Mouse (Mus musculus) right cerebral cortex, adult 18-20 months (tissue): Measurements from ENCODE around the gene Tnik.

Experiments used
- DNase-seq: peaks from one replicate; pipeline ENCODE4 v3.0.0; 2022; ENCODE audit warnings: mixed read lengths

Gene Tnik

DNA sequence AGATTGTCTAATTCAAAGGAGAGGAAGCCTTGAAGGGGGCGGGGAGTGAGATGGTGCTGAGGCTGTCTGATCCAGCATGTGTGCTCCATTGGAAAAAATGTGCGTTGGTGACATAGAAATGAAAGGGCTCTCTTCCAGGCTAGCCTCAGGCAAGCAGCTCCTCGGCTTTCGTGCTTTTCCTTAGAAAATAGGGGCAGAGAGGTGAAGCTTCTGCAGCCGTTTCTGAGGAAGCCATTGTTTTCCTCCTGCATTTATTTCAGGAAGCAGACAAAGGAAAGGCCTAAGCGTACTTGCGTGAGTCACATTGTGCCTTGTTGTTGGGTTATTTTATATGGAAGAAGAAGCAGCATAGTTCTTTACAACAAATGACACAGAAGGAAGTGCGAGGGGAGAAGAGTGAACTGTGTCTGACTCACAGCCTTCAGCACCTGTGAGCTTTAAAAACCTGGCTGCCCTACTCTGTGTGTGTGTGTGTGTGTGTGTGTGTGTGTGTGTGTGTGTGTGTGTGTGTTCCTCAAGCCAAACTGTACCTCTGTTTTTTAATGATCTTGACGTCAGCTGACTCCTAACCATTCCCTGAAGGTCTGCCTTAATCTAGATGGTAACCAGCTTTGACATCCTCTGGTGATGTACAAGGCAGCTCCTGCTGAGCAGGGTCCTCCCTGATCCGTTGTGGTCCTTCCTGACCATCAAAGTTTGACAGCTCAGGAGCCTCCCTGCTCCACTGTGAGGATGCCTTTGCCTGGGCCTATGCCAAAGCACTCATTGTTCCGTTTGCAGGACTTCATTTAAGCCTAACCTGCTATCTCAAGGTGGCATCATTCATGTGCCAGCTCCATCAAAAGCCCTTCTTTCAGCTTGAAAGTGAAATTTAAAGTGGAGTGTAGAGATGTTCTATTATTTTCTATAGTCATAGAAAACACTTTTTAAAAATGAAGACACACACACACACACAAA, 228.3 kb downstream of the Tnik start:
- peak; percentile 56 for DNase-seq

DNA sequence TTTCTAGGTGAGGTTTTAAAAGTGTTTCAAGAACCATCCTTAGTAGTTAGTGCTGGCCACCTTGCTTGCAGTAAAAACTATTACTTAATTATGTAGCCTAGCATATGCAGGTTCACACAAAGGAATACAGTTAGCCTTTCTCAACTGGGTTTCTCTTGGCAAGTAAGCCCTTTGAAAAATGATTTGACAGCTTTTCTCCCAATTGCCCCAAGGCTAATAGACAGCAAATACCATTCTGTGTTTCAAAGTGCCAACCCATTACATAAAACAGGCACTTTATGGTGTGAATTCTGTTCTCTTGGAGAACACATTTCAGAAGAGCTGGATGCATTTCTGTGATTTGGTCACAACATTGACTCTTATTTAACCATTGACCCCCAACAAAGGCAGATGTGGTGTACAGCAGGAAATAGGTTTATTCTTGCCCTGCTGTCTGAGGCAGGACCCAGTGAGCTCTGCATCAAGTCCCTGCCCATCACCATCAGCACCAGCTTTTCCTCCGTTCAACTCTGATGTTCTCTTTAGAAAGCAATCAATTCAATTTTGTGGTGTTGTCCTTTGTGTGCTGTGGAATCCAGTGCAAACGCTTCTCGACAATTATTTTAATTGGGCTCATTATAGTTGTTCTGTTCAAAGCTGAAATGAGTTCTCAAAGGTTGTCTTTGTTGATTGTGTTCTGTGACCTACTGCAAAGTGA, 233.9 kb downstream of the Tnik start:
- DNase-seq, result no peak

DNA sequence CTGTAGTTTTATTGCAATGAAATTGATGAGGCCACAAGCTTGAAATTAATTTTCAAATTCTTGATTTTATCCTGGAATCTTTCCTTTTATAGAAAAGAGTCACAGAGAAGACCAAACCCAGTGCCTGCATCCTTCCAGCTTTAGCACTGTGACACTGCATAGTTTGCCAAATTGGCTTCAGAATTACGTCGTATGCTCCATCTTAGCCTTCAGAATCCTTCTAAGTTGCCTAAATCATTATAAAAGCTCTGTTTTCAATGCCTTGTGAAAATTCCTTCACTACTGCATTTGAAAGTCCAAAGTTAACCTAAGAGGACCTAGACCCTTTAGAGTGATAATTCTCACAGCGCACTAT, 234.5 kb downstream of the Tnik start:
- DNase-seq, result no peak

DNA sequence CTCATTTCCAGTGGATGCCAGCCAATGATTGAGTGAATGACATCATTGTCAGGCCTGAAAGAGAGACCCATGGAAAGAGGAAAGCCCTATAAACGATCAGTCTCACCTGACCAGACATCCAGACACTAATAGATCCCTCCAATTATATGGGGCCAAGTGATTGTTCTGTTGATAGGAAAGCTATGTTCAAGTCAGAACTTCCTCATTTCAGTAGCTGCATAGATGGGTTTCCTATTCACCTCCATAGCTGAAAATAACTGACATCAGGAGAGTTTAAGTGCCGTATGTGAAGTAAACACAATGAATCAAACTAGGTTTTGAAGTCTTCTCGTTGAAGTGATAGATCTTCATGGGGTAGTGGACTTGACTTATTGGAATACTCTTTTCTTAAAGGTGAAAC, 239.7 kb downstream of the Tnik start:
- no peak for DNase-seq

DNA sequence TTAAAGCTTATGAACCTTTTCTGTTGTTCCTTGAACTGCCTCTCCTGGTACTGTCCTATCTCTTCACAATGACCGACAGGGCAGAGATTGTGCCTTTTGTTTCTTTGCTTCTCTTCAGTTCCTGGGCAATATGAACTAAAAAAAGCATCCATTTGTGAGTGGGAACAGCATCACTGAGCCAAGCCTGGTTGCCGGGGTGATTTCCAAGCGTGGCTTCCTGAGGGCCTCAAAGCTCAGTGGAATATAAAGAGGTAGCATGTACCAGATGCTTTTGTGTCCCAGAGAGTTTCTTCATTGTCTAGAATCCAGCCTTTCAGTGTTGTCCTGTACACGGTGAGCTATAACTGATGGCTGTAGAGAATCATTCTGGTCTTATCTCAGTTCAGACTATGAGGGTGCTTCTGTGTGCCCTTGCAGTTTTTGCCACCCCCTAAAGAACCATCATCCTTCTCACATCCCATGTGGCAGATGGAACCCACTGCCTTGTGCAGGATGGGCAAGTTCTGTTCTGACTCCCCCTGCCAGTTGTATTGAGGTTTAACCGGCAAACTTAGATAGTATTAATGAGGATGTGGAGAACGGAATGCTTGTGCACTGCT, 246.4 kb downstream of the Tnik start:
- no peak for DNase-seq

DNA sequence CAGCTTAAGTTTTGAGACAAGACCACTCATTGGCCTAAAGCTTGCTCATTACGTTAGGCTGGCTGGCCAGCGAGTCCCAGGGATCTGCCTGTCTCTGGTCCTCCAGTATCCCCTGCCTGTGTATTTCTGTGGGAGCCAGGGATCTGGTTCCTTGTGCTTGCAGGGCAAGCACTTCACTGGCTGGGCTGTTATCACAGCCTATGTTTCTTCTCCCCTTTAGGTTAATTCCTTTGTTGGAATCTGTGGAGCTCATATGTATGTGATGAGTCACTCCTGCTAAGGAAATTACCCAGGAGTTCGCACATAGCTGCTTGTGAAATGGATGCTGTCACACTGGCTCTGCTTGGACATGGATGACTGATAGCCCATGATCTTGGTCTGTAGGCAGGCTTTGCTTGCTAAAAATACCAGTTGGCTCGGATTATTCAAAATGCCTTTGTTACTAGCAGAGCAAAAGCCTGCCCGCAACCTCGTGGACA, 260.0 kb downstream of the Tnik start:
- peak; percentile 39 for DNase-seq

DNA sequence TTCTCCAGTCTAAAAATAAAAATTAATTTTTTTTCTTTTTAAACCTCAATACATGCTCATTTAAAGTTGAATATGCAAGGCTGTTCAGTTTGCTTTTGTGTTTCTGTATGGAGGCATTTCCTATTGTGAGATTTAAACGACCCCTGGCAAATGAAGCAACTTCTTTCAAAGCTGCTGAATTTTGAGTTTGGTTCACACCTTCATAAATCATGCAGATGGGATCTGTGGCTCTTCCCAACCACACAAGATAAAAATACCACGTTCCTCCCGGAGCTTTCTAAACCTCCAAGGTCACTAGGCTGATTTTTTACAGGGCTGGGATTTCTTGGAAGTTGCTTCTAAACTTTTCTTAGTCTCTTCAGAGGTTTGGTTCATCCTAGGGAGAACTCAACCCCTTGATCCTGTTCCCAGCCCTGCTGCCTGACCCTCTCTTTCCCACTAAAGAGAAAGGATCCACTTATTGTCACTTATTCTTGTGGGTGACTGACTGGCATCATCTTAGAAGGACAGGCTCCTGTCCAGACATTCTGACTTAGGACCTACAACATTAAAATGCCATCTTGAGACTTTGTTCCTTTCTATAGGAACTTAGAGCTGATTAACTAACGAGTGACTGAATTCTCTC, 260.6 kb downstream of the Tnik start:
- DNase-seq, result no peak

DNA sequence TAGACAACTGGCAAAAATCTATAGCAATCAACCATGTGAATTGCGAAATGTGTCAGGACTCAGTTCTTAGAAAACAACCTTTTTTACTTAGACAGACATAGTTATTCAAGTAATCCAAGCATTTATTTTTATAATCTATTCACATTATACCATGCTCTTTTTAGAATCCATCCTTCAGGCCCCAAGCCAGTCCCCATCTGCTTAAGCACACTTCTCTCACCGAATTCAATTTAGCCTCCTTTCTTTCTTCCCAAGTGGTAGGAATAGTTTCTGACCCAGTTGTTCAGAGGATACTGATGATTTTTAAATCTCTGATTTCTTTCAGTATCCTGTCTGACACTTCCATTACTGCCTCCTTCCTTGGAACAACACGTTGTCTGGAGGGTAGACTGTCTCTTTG, 261.5 kb downstream of the Tnik start:
- no peak for DNase-seq

DNA sequence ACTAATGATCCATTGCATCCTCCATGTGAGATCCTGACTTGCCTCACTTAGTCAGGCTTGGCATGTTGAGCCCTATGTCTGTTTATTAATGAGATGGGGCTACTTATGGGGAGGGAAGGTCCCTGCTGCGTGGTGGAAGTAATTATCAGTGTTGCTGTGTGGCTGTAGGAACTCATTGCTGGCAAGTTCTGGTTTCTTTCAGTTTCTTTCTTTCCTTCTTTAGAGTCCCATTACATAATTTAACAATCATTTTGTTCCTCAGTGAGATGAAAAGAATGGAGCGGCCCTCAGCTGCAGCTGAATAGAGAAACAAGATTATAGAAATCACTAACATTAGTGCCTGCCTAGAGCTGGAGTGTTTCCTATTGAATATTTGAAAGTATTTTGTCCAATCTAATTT, 263.7 kb downstream of the Tnik start:
- no peak for DNase-seq

DNA sequence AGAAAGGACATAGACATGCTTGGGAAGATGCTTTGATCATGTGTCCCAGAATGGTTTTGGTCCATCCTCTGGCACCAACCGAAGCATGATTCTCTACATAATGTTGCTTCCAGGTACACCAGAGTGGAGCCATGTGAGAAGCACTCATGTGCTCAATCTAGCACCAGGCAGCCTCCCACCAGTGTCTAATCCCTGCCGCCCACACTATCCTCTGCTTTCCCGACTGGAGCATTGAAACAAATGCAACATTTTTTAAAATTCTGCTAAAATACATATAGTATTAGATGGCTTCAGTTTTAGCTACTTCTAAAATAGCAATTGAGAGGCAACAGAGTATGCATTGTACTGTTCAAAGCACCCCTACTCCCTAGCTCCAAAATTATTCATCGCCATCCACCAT, 264.2 kb downstream of the Tnik start:
- DNase-seq, result peak; percentile 63

DNA sequence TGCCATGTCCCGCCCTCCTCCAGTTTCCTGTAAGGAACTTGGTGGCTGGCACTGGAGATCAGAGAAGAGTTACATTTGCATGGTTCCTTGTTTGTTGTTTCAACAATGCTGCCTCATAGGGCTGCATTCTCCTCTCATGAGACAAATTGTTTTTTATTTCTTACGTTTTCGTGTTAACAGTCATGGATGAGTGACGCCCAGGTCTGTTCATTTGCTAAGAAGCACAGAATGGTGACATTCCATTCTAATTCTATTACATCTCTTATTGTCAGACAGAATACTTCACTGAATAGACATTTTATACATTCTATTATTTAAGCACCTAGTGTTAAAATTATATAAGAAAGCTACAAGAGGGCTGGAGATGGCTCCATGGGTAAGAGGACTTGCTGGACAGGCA, 266.5 kb downstream of the Tnik start:
- DNase-seq, result no peak

DNA sequence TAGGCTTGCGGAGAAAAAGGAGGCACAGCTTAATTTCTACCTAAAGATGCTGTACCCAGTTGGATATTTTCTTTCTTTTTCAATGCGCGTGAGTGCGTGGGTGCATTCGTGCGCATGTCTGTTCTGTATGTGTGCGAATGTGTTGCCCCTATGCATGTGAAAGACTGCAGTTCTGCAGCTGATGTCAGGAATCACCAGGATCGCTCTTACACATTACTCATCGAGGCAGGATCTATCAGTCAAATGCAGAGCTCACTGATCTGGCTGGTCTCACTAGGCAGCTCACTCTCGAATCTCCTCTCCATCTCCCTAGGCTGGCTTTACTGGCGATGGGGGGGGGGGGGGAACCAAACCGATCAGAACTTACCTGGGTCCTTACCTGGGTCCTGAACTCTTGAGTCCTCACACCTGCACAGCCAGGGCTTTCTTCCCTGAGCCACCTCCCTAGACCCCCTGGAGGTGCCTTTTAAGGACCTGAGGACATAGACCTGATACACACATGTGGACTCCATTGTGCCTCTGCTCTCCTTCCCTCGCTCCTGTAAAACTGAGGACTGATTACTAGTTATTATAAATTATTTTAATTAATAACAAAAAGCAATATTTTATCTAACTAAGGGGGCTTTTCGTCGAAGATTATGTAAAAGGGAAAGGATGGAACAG, 268.4 kb downstream of the Tnik start:
- peak; percentile 69 for DNase-seq

DNA sequence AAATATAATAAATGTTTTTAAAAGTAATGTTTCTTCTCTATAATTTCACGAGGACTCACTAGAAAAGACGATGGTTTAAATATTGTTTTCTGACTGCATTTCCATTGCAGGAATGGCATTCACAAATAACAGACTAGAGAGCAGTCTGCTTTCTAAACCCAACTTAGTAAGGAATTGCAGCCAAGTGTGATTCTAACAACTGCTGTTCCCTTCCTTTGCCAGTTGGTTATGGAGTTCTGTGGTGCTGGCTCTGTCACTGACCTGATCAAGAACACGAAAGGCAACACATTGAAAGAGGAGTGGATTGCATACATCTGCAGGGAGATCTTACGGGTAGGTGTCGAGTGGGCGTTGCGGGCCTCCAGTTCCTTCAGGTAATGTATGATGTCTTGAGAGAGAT, 269.7 kb downstream of the Tnik start:
- DNase-seq, result no peak

DNA sequence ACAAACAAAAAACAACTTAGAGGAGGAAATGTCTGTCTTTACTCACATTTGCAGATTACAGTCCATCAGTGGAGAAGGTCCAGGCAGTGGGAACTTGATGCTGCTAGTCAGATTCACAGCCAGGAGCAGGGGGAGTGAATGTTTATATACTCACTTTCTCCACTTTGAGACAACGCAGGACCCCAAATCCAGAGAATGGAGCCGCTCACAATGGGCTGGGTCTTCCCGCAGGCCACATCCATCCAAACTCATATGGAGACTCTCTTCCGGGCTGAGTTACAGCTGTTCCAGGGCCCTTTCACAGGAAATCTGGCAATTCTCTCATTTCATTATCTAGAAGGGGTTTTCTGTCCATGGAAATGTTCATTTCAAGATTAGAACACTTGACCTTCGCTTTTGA, 277.1 kb downstream of the Tnik start:
- no peak for DNase-seq

DNA sequence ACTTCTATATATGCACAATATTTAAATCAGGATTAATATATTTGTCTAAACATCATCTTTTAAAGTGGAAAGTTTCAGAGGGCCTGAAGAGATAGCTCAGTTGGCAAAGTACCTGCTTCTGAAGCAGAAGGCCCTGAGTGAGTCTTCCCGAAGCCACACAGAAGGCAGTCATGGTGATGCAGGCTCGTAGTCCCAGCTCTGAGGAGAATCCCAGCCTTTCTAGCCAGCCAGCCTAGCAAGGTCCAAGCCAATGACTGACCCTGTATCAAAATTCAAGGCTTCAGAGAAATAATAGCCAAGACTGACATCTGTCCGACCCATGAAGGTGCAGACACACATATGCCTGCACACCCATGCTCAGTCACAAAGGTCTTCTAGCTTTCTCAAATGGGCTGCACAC, 279.9 kb downstream of the Tnik start:
- DNase-seq, result no peak

DNA sequence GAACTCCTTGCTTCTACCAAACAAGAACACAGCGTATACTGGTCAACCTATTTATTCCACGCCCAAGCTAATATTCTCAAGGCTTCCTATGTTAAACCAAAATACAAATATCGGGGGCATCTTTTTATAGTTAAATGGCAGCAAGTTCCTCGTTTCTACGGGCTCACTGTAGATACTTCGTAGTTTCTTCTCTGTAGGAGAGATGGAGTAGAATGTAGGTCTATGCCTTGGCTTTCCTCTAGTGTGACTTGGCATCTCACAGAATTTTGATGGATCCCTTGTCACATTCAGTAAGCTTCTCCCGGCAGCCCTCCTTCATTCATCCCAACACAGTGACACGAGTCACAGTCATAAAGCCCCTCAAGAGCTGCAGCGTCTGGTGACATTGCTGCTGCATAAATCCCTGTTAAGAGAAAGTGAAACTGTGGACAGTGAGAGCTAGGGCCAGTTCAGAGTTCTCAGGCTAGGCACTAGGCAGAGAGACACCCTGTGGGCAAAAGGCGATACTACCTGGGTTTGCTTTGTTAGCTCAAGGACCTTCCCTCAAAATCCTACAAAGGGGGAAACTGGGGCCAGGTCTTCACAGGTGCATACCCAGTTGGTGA, 280.5 kb downstream of the Tnik start:
- no peak for DNase-seq

DNA sequence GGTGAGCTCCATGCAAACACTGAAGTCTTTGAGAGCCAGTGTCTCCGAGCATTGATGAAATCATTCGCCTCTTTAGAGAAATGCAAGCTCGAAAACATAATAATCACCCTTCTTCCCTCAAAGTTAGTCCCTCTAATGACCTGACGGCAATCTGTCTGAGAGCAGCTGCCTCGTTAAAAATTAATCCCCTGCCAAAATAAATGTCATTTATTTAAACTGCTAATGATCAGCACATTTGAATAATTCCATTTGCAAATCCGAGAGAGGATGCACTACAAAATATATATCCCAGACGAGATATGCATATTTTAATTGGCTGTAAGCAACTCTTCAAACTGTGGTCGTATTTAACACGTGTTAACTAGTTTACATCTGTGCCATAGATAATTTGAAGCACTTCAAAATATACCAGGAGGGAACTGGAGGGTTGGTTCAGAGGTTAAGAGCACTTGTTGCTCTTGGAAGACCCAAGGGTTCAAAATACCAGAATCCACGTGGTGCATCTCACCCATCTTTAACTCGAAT, 281.4 kb downstream of the Tnik start:
- DNase-seq, result no peak

DNA sequence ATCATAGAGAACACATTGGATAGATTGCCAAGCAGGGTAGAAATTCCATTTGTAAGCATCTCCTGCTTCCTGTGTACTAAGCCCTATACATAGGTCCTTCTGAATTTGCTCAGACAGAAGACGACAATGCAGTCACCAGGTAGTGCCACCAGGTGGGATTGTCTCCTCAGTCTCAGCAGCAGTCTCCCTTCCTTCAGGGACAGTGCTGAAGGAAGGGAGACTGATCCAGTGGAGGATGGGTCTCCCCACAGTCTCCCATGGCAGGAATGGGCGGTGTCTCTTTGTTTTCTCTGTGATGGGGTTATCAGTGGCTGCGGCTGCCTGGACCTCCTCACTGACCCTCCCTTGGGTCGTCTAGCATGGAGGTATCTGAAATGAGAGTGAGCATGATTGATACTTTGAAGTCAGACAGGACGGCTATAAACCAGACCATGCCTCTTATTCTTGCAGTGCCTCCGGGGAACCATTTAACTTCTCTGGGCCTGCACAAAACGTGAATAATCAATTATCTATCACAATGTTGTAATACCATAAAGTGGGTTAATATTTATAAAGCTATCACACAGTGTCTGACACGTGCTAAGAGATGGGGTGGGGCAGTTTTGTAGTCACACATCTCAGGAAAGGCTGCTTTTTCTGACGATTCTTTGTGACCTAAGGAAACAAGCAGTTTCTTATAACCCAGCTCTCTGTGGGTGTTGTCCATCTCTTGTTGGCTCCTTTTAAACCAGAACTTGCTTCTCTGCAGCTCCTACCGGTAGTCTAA, 285.1 kb downstream of the Tnik start:
- no peak for DNase-seq

DNA sequence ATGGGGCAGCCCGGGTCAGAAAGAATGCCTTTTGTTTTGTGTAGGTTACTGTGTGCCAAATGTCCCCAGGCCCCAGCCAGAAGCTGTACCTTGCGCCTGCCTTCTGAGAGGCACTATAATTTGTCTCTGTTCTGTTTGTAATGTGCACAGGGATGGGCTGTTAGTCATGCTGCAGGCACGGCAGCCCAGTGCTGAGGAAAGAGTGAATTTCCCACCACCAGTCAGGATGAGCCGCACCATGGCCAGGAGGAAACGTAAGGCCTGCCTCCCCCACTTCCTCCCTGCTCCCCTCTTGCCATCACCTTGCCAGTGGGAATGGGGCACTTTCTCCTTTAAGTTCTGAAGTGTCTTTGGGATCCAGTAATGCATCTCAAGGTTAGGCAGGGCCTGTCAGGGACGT, 286.4 kb downstream of the Tnik start:
- no peak for DNase-seq

DNA sequence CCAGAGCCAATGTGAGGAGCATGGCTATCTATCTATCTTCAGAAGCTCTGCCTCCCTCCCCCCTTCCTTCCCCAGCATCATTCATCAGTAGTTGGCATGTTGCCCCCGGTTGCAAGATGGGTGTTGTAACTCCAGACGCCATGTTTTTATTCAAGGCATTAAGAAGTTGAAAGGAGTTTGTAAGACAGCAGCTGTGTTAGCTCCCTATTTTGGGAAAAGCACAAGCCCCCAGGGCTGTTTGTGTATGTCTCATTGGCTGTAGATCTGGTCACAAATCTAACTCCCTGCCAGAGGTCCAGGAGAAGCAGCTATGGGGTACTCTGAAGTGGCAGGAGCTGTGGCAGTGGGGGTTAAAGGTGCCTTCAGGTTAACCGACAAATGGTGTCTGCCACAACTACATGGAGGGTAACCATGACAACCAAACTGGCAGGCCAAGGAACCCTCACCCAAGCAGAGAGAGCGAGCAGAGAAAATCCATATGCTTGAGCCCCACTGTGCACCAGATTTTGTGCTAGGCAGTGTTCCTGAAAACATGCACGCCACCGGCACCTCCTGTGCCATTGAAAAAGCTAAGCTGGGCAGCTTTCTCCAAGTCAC, 287.6 kb downstream of the Tnik start:
- peak; percentile 69 for DNase-seq

DNA sequence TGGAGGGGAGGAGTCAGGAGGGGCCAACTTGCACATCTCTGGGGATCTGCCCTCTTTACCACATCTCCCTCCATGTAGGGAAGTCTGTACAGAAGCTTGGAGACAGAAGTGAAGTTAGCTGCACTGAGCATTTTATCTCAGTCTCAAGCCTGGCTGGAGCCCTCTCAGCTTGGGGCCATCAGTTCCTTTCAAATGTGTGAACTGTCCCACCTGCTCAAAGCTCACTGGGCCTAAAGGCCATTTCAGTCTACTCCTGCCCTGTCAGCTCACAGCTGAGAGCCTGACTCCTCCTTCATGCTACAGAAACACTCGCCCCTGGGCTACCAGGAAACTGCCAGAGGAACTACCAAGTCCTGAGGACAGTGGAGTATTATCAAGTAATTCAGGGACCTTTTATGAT, 288.7 kb downstream of the Tnik start:
- DNase-seq, result no peak
